Mouse (Mus musculus) bone marrow macrophage, adult 2 months (primary cell): ENCODE results near the gene Haao. TPM values are rescaled to one million over a fixed set of nuclear protein-coding genes. Genes with fewer than 3 reads are reported as not detected.

ENCODE experiments used
- H3K27ac ChIP-seq: 2 replicates; pipeline ENCODE4 v1.5.1; 2012; ENCODE audit warnings: low read depth, low read length; ENCODE audit not compliant: insufficient read depth
- H3K4me1 ChIP-seq: 2 replicates; pipeline ENCODE4 v1.6.1; 2012; ENCODE audit warnings: low read length; ENCODE audit not compliant: control insufficient read depth, insufficient read depth
- H3K4me3 ChIP-seq: 2 replicates; pipeline ENCODE4 v1.5.1; 2012; ENCODE audit warnings: mild to moderate bottlenecking, low read length, moderate library complexity; ENCODE audit not compliant: insufficient read depth
- CTCF ChIP-seq: IDR thresholded peaks from 2 replicates; pipeline ENCODE4 v1.5.1; 2012; ENCODE audit warnings: low read depth, mild to moderate bottlenecking, low read length, moderate library complexity
- POLR2A ChIP-seq: IDR thresholded peaks from 2 replicates; pipeline ENCODE4 v1.6.1; 2012; ENCODE audit warnings: mild to moderate bottlenecking, low read depth, low read length, borderline replicate concordance
- polyA plus RNA-seq: library from polyadenylated mRNA; stranded (reverse); fragments of >200 nt; gene quantifications from 2 replicates; pipeline ENCODE4 v1.2.4, GENCODE M21; 2012; ENCODE audit not compliant: missing spikeins, insufficient read depth, insufficient read length

The Haao gene
- polyA plus RNA-seq, result 0.79 and 1.6 TPM in 2 replicates

GRCm38 (mm10) chr17:83847815-83848214, at the start of gene Haao:
Gene Haao, minus strand, starts transcription at chr17:83847963.
- TF ChIP-seq POLR2A, result no peak
- no peak for TF ChIP-seq CTCF
- H3K4me1 ChIP-seq, result peaks cover 24% of the 10 kb centered on the region
- H3K27ac ChIP-seq, result no peak within 1 kb of the TSS
- no peak within 1 kb of the TSS for H3K4me3 ChIP-seq

GRCm38 (mm10) chr17:83897361-83897799, 49.6 kb upstream of the Haao start:
- no peak for TF ChIP-seq POLR2A
- TF ChIP-seq CTCF, result no peak
- Histone ChIP-seq H3K4me1 (no peaks in the 10 kb centered on the region), H3K27ac (no peak overlapping the region), H3K4me3 (no peak overlapping the region)

- H3K4me1 ChIP-seq, result no peaks in the 10 kb centered on the region
- H3K4me3 ChIP-seq, result no peak overlapping the region
- peak; percentile 15; the same call in 1 of the 2 replicates for TF ChIP-seq CTCF
- no peak for TF ChIP-seq POLR2A
- no peak overlapping the region for H3K27ac ChIP-seq
Observed at GRCm38 (mm10) chr17:83896723-83897122, 49.0 kb upstream of the Haao start.

GRCm38 (mm10) chr17:83895321-83895770, 47.6 kb upstream of the Haao start:
- TF ChIP-seq POLR2A, result no peak
- TF ChIP-seq CTCF, result no peak

GRCm38 (mm10) chr17:83893134-83893533, 45.4 kb upstream of the Haao start:
- H3K4me1 ChIP-seq, result no peaks in the 10 kb centered on the region
- H3K4me3 ChIP-seq, result no peak overlapping the region
- no peak overlapping the region for H3K27ac ChIP-seq
- TF ChIP-seq CTCF (no peak), POLR2A (no peak)

More at GRCm38 (mm10) chr17:83895321-83895770, 47.6 kb upstream of the Haao start:
- no peak overlapping the region for H3K4me3 ChIP-seq
- H3K4me1 ChIP-seq, result no peaks in the 10 kb centered on the region
- no peak overlapping the region for H3K27ac ChIP-seq

- Histone ChIP-seq H3K27ac (no peak overlapping the region), H3K4me1 (no peaks in the 10 kb centered on the region), H3K4me3 (no peak overlapping the region)
- TF ChIP-seq CTCF (no peak), POLR2A (no peak)
Observed at GRCm38 (mm10) chr17:83891864-83892263, 44.1 kb upstream of the Haao start.

GRCm38 (mm10) chr17:83890373-83890696, 42.6 kb upstream of the Haao start:
- H3K27ac ChIP-seq, result no peak overlapping the region

GRCm38 (mm10) chr17:83889691-83890372, 42.1 kb upstream of the Haao start:
- Histone ChIP-seq H3K4me3 (no peak overlapping the region), H3K27ac (no peak overlapping the region), H3K4me1 (no peaks in the 10 kb centered on the region)
- TF ChIP-seq CTCF, result no peak
- no peak for TF ChIP-seq POLR2A

More at GRCm38 (mm10) chr17:83890373-83890696, 42.6 kb upstream of the Haao start:
- TF ChIP-seq POLR2A, result no peak
- no peak for TF ChIP-seq CTCF
- Histone ChIP-seq H3K4me1 (no peaks in the 10 kb centered on the region), H3K4me3 (no peak overlapping the region)

GRCm38 (mm10) chr17:83889329-83889690, 41.5 kb upstream of the Haao start:
- H3K4me1 ChIP-seq, result no peaks in the 10 kb centered on the region
- H3K27ac ChIP-seq, result no peak overlapping the region
- no peak overlapping the region for H3K4me3 ChIP-seq
- no peak for TF ChIP-seq POLR2A
- no peak for TF ChIP-seq CTCF

- TF ChIP-seq POLR2A (no peak), CTCF (no peak)
- Histone ChIP-seq H3K4me3 (no peak overlapping the region), H3K27ac (no peak overlapping the region), H3K4me1 (no peaks in the 10 kb centered on the region)
Observed at GRCm38 (mm10) chr17:83887241-83887640, 39.5 kb upstream of the Haao start.
